Mouse (Mus musculus): Measurements from ENCODE around the gene Atrnl1. TPM values are rescaled to one million over a fixed set of nuclear protein-coding genes. Genes with fewer than 3 reads are reported as not detected.

The Atrnl1 gene
- polyA plus RNA-seq, 1 experiment = 12.3 TPM

DNA sequence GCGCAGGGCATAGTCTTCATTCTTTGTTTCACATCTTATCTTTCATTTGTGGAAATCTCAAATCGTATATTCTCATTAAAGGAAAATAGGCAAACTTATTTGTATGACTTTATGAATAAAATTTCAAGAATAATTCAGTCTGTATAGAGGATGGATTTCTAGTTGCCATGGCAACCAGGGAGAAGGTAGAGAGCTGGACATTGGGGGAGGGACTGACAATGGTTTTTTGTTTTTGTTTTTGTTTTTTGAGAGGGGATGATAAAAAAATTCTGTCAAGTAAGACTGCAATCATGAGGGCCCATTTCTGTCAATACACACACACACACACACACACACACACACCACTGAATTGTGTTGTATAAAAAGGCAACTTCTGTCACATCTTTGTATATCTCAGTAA is 114.5 kb downstream of the Atrnl1 start:
- no peaks in the 10 kb centered on the region for H3K36me3 ChIP-seq (ENCODE audit: control insufficient read depth, insufficient read depth, low read length, poor library complexity, severe bottlenecking)
- no peaks in the 10 kb centered on the region for H3K9me3 ChIP-seq (replicated peaks; ENCODE audit: control insufficient read depth, insufficient read depth, low read length, poor library complexity, severe bottlenecking)
- no peaks in the 10 kb centered on the region for H3K4me1 ChIP-seq (ENCODE audit: control insufficient read depth, insufficient read depth, low read length)
- H3K9ac ChIP-seq (ENCODE audit: low read depth, poor library complexity, severe bottlenecking) = no peak overlapping the region
- no peak overlapping the region for H3K27ac ChIP-seq (ENCODE audit: insufficient read depth, low read length)
- no peak overlapping the region for H3K4me3 ChIP-seq (ENCODE audit: low read depth, low read length)
- no peak for TF ChIP-seq POLR2A (IDR thresholded peaks at IDR 0.05; ENCODE audit: insufficient read depth, low read length)
- no peak for TF ChIP-seq EP300 (IDR thresholded peaks at IDR 0.05; ENCODE audit: insufficient read depth, low read depth, low read length)
- TF ChIP-seq CTCF (IDR thresholded peaks at IDR 0.05; ENCODE audit: low read depth, low read length) = no peak
- no peaks in the 10 kb centered on the region for H3K27me3 ChIP-seq (ENCODE audit: control insufficient read depth, insufficient read depth, low read length, poor library complexity, severe bottlenecking)

- Histone ChIP-seq H3K27me3 (ENCODE audit: control insufficient read depth, insufficient read depth, low read length, poor library complexity, severe bottlenecking) (no peaks in the 10 kb centered on the region), H3K27ac (ENCODE audit: insufficient read depth, low read length) (no peak overlapping the region), H3K9me3 (replicated peaks; ENCODE audit: control insufficient read depth, insufficient read depth, low read length, poor library complexity, severe bottlenecking) (no peaks in the 10 kb centered on the region), H3K9ac (ENCODE audit: low read depth, poor library complexity, severe bottlenecking) (no peak overlapping the region), H3K4me3 (ENCODE audit: low read depth, low read length) (no peak overlapping the region), H3K4me1 (ENCODE audit: control insufficient read depth, insufficient read depth, low read length) (no peaks in the 10 kb centered on the region), H3K36me3 (ENCODE audit: control insufficient read depth, insufficient read depth, low read length, poor library complexity, severe bottlenecking) (no peaks in the 10 kb centered on the region)
- no peak for TF ChIP-seq CTCF (IDR thresholded peaks at IDR 0.05; ENCODE audit: low read depth, low read length)
- TF ChIP-seq POLR2A (IDR thresholded peaks at IDR 0.05; ENCODE audit: insufficient read depth, low read length) = no peak
- TF ChIP-seq EP300 (IDR thresholded peaks at IDR 0.05; ENCODE audit: insufficient read depth, low read depth, low read length) = no peak
These were observed 116.2 kb downstream of the Atrnl1 start for GRCm38 (mm10) chr19:57727009-57727408.

GRCm38 (mm10) chr19:57737475-57737874 is 126.6 kb downstream of the Atrnl1 start:
- no peaks in the 10 kb centered on the region for H3K36me3 ChIP-seq (ENCODE audit: control insufficient read depth, insufficient read depth, low read length, poor library complexity, severe bottlenecking)
- TF ChIP-seq POLR2A (IDR thresholded peaks at IDR 0.05; ENCODE audit: insufficient read depth, low read length) (no peak), EP300 (IDR thresholded peaks at IDR 0.05; ENCODE audit: insufficient read depth, low read depth, low read length) (no peak), CTCF (IDR thresholded peaks at IDR 0.05; ENCODE audit: low read depth, low read length) (no peak)
- H3K4me3 ChIP-seq (ENCODE audit: low read depth, low read length) = no peak overlapping the region
- no peak overlapping the region for H3K9ac ChIP-seq (ENCODE audit: low read depth, poor library complexity, severe bottlenecking)
- no peaks in the 10 kb centered on the region for H3K4me1 ChIP-seq (ENCODE audit: control insufficient read depth, insufficient read depth, low read length)
- H3K27me3 ChIP-seq (ENCODE audit: control insufficient read depth, insufficient read depth, low read length, poor library complexity, severe bottlenecking) = no peaks in the 10 kb centered on the region
- H3K9me3 ChIP-seq (replicated peaks; ENCODE audit: control insufficient read depth, insufficient read depth, low read length, poor library complexity, severe bottlenecking) = no peaks in the 10 kb centered on the region
- no peak overlapping the region for H3K27ac ChIP-seq (ENCODE audit: insufficient read depth, low read length)

DNA sequence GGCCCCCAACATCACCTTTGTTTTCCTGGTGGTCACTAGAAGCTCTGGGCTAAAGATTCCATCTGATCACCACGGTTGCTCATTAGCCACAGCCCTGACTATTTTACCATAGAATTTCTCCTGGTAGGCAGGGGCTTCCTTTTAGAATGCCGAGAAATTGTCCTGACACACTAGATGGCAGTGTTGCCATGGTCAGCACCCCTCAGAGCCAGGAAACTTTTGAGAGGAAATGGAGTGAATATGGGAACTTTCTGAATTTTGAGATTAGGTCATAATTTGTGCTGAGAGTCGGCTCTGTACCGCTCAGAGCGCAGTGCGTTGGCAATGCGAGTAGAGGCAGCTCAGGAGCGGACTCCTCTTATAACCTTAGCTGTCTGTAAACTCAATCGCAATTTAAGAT is 134.7 kb downstream of the Atrnl1 start:
- H3K27ac ChIP-seq (ENCODE audit: insufficient read depth, low read length) = no peak overlapping the region
- H3K36me3 ChIP-seq (ENCODE audit: control insufficient read depth, insufficient read depth, low read length, poor library complexity, severe bottlenecking) = no peaks in the 10 kb centered on the region
- no peaks in the 10 kb centered on the region for H3K27me3 ChIP-seq (ENCODE audit: control insufficient read depth, insufficient read depth, low read length, poor library complexity, severe bottlenecking)
- H3K4me3 ChIP-seq (ENCODE audit: low read depth, low read length) = no peak overlapping the region
- H3K9me3 ChIP-seq (replicated peaks; ENCODE audit: control insufficient read depth, insufficient read depth, low read length, poor library complexity, severe bottlenecking) = no peaks in the 10 kb centered on the region
- no peaks in the 10 kb centered on the region for H3K4me1 ChIP-seq (ENCODE audit: control insufficient read depth, insufficient read depth, low read length)
- H3K9ac ChIP-seq (ENCODE audit: low read depth, poor library complexity, severe bottlenecking) = no peak overlapping the region
- no peak for TF ChIP-seq EP300 (IDR thresholded peaks at IDR 0.05; ENCODE audit: insufficient read depth, low read depth, low read length)
- no peak for TF ChIP-seq POLR2A (IDR thresholded peaks at IDR 0.05; ENCODE audit: insufficient read depth, low read length)
- no peak for TF ChIP-seq CTCF (IDR thresholded peaks at IDR 0.05; ENCODE audit: low read depth, low read length)

- H3K9me3 ChIP-seq (replicated peaks; ENCODE audit: control insufficient read depth, insufficient read depth, low read length, poor library complexity, severe bottlenecking) = no peaks in the 10 kb centered on the region
- no peak overlapping the region for H3K4me3 ChIP-seq (ENCODE audit: low read depth, low read length)
- TF ChIP-seq EP300 (IDR thresholded peaks at IDR 0.05; ENCODE audit: insufficient read depth, low read depth, low read length) = no peak
- no peak for TF ChIP-seq POLR2A (IDR thresholded peaks at IDR 0.05; ENCODE audit: insufficient read depth, low read length)
- TF ChIP-seq CTCF (IDR thresholded peaks at IDR 0.05; ENCODE audit: low read depth, low read length) = no peak
- H3K36me3 ChIP-seq (ENCODE audit: control insufficient read depth, insufficient read depth, low read length, poor library complexity, severe bottlenecking) = no peaks in the 10 kb centered on the region
- H3K27me3 ChIP-seq (ENCODE audit: control insufficient read depth, insufficient read depth, low read length, poor library complexity, severe bottlenecking) = no peaks in the 10 kb centered on the region
- H3K4me1 ChIP-seq (ENCODE audit: control insufficient read depth, insufficient read depth, low read length) = no peaks in the 10 kb centered on the region
- H3K27ac ChIP-seq (ENCODE audit: insufficient read depth, low read length) = no peak overlapping the region
- H3K9ac ChIP-seq (ENCODE audit: low read depth, poor library complexity, severe bottlenecking) = no peak overlapping the region
These were observed 135.7 kb downstream of the Atrnl1 start for GRCm38 (mm10) chr19:57746553-57746952.

GRCm38 (mm10) chr19:57752189-57752588 is 141.4 kb downstream of the Atrnl1 start:
- Histone ChIP-seq H3K4me1 (ENCODE audit: control insufficient read depth, insufficient read depth, low read length) (no peaks in the 10 kb centered on the region), H3K9me3 (replicated peaks; ENCODE audit: control insufficient read depth, insufficient read depth, low read length, poor library complexity, severe bottlenecking) (no peaks in the 10 kb centered on the region), H3K36me3 (ENCODE audit: control insufficient read depth, insufficient read depth, low read length, poor library complexity, severe bottlenecking) (no peaks in the 10 kb centered on the region), H3K27ac (ENCODE audit: insufficient read depth, low read length) (no peak overlapping the region), H3K4me3 (ENCODE audit: low read depth, low read length) (no peak overlapping the region), H3K27me3 (ENCODE audit: control insufficient read depth, insufficient read depth, low read length, poor library complexity, severe bottlenecking) (no peaks in the 10 kb centered on the region), H3K9ac (ENCODE audit: low read depth, poor library complexity, severe bottlenecking) (no peak overlapping the region)
- TF ChIP-seq POLR2A (IDR thresholded peaks at IDR 0.05; ENCODE audit: insufficient read depth, low read length) = no peak
- no peak for TF ChIP-seq CTCF (IDR thresholded peaks at IDR 0.05; ENCODE audit: low read depth, low read length)
- no peak for TF ChIP-seq EP300 (IDR thresholded peaks at IDR 0.05; ENCODE audit: insufficient read depth, low read depth, low read length)
